Mouse (Mus musculus) ES-E14 (cell line): ENCODE measurements around the gene Mdp1. TPM values are rescaled to one million over a fixed set of nuclear protein-coding genes. Genes with fewer than 3 reads are reported as not detected.

Experiments used
- DNase-seq: peaks from one replicate; pipeline ENCODE4 v3.0.0-alpha.2; 2013; ENCODE audit warnings: low read depth, low spot score
- H3K27ac ChIP-seq: 2 replicates; pipeline ENCODE4 v1.5.1; 2012; ENCODE audit warnings: low read depth, mild to moderate bottlenecking, low read length, moderate library complexity, mixed read lengths; ENCODE audit not compliant: poor library complexity, insufficient read depth, severe bottlenecking
- H3K36me3 ChIP-seq: 2 replicates; pipeline ENCODE4 v1.6.1; 2012; ENCODE audit warnings: mild to moderate bottlenecking, low read length, moderate library complexity, mixed read lengths; ENCODE audit not compliant: control insufficient read depth, poor library complexity, insufficient read depth, severe bottlenecking
- H3K4me1 ChIP-seq, 2 experiments: fragments of 150-350 bp in 1 of 2; sonication (generic) in 1 of 2; 2 replicates each; pipeline ENCODE4 v1.6.1; 2012; ENCODE audit warnings: low read length in 2 of 2, mild to moderate bottlenecking in 1 of 2, mixed read lengths in 1 of 2; ENCODE audit not compliant: control insufficient read depth in 2 of 2, insufficient read depth in 2 of 2, poor library complexity in 1 of 2
- H3K4me3 ChIP-seq, 2 experiments: fragments of 150-350 bp in 1 of 2; sonication (generic) in 1 of 2; 2 replicates each; pipeline ENCODE4 v1.5.1; 2012; ENCODE audit warnings: low read length in 2 of 2, low read depth in 1 of 2, mild to moderate bottlenecking in 1 of 2, mixed read lengths in 1 of 2; ENCODE audit not compliant: insufficient read depth in 1 of 2, poor library complexity in 1 of 2, severe bottlenecking in 1 of 2
- H3K9ac ChIP-seq: 2 replicates; pipeline ENCODE4 v1.6.1; 2012; ENCODE audit warnings: low read depth, mild to moderate bottlenecking, low read length, mixed read lengths; ENCODE audit not compliant: poor library complexity, insufficient read depth, severe bottlenecking
- H3K9me3 ChIP-seq: fragments of 150-350 bp; sonication (generic); 2 replicates; pipeline ENCODE4 v1.6.1; 2012; ENCODE audit warnings: low read depth, mild to moderate bottlenecking, low read length; ENCODE audit not compliant: control insufficient read depth, insufficient read depth
- CHD2 ChIP-seq: IDR thresholded peaks from 2 replicates; pipeline ENCODE4 v1.6.1; 2014; ENCODE audit warnings: mild to moderate bottlenecking, low read depth, low read length, inconsistent platforms
- HCFC1 ChIP-seq: IDR thresholded peaks from 2 replicates; pipeline ENCODE4 v1.6.1; 2012; ENCODE audit warnings: low read length, inconsistent platforms, borderline replicate concordance; ENCODE audit not compliant: insufficient read depth
- MAFK ChIP-seq: IDR thresholded peaks from 2 replicates; pipeline ENCODE4 v1.6.1; 2014; ENCODE audit warnings: mild to moderate bottlenecking, low read depth, low read length, inconsistent platforms; ENCODE audit not compliant: insufficient read depth
- ZC3H11A ChIP-seq: IDR thresholded peaks from 2 replicates; pipeline ENCODE4 v1.6.1; 2012; ENCODE audit warnings: low read depth, mild to moderate bottlenecking, inconsistent platforms, low read length, borderline replicate concordance
- ZNF384 ChIP-seq: IDR thresholded peaks from 2 replicates; pipeline ENCODE4 v1.6.1; 2012; ENCODE audit warnings: low read depth, low read length, inconsistent platforms
- in situ Hi-C, 2 experiments: fragments of 600-800 bp; cut with MboI; formaldehyde crosslinking; loops; one replicate each; pipeline ENCODE4 v1.15.1; 2025; ENCODE audit warnings: low sequenced_read_pairs in 2 of 2, inconsistent platforms in 1 of 2; ENCODE audit not compliant: unreplicated experiment in 2 of 2
- total RNA-seq: library from RNA; depleted of rRNA; stranded (reverse); fragments of 300-350 nt; gene quantifications from 2 replicates; pipeline ENCODE4 v1.2.3, GENCODE M21; 2012

The Mdp1 gene
- total RNA-seq, 1 experiment = 13.0 TPM

GRCm38 (mm10) chr14:55641291-55641690, 19.0 kb downstream of the Mdp1 start:
- no peaks in the 10 kb centered on the region for H3K9me3 ChIP-seq
- no peak overlapping the region for H3K27ac ChIP-seq
- no peak for DNase-seq
- H3K4me3 ChIP-seq = no peak overlapping the region
- in situ Hi-C loops = no loop called here
- TF ChIP-seq CHD2 (no peak), HCFC1 (no peak), ZC3H11A (no peak), MAFK (no peak), ZNF384 (no peak)
- peaks cover 3 to 4% of the 10 kb centered on the region in 2 experiments; a peak in 1 of 4 replicates for H3K4me1 ChIP-seq
- no peak overlapping the region for H3K9ac ChIP-seq
- H3K36me3 ChIP-seq = peaks cover 19% of the 10 kb centered on the region

- DNase-seq = no peak
- no peak overlapping the region for H3K27ac ChIP-seq
- peaks cover 19% of the 10 kb centered on the region for H3K36me3 ChIP-seq
- peaks cover 3 to 5% of the 10 kb centered on the region in 2 experiments; a peak in 1 of 4 replicates for H3K4me1 ChIP-seq
- no peak overlapping the region for H3K9ac ChIP-seq
- no peak for TF ChIP-seq MAFK
- no peak for TF ChIP-seq ZC3H11A
- no peak for TF ChIP-seq HCFC1
- TF ChIP-seq CHD2 = no peak
- no peak for TF ChIP-seq ZNF384
- H3K4me3 ChIP-seq = no peak overlapping the region
- in situ Hi-C loops = no loop called here
- H3K9me3 ChIP-seq = no peaks in the 10 kb centered on the region
Measured at GRCm38 (mm10) chr14:55640816-55641215, 19.5 kb downstream of the Mdp1 start.

GRCm38 (mm10) chr14:55637795-55638194, 22.5 kb downstream of the Mdp1 start, which contains the start of gene Gm49378:
TSS of gene Gm49378 (minus strand) at chr14:55637895.
- Histone ChIP-seq H3K36me3 (peaks cover 35% of the 10 kb centered on the region), H3K9me3 (no peaks in the 10 kb centered on the region), H3K4me3 (no peak within 1 kb of the TSS), H3K9ac (no peak within 1 kb of the TSS), H3K27ac (no peak within 1 kb of the TSS), H3K4me1 (peaks cover 2 to 6% of the 10 kb centered on the region in 2 experiments; a peak in 1 of 4 replicates)
- no peak for TF ChIP-seq ZC3H11A
- no peak for TF ChIP-seq CHD2
- TF ChIP-seq HCFC1 = no peak
- no peak for TF ChIP-seq MAFK
- TF ChIP-seq ZNF384 = no peak
- in situ Hi-C loops = no loop called here
- DNase-seq = no peak

GRCm38 (mm10) chr14:55635523-55636007, 24.7 kb downstream of the Mdp1 start, which contains the start of gene Ipo4:
TSS of gene Ipo4 (minus strand) at chr14:55635957.
- no peaks in the 10 kb centered on the region for H3K9me3 ChIP-seq
- in situ Hi-C loops = no loop called here
- TF ChIP-seq HCFC1 (peak; percentile 66; the same call in 1 of the 2 replicates), MAFK (no peak)
- no peak within 1 kb of the TSS for H3K27ac ChIP-seq
- peaks cover 2 to 6% of the 10 kb centered on the region in 2 experiments; a peak in 1 of 4 replicates for H3K4me1 ChIP-seq
- H3K9ac ChIP-seq = peak within 1 kb of the TSS; percentile 83
- H3K36me3 ChIP-seq = peaks cover 49% of the 10 kb centered on the region
- peak within 1 kb of the TSS; percentile 77 to 81 for H3K4me3 ChIP-seq
- peak; percentile 81 for DNase-seq
